Mouse (Mus musculus): ENCODE results near the gene Wdr78.

GRCm38 (mm10) chr4:103048046-103048445 is 66.3 kb downstream of the Wdr78 start:
- no peak for TF ChIP-seq POLR2A (IDR thresholded peaks at IDR 0.05; ENCODE audit: borderline replicate concordance, insufficient read depth, low read length)
- no peak for TF ChIP-seq CTCF (IDR thresholded peaks at IDR 0.05; ENCODE audit: borderline replicate concordance, insufficient read depth, low read depth, low read length)

All from cerebellum, adult 2 months (tissue).